Mouse (Mus musculus): Measurements from ENCODE around the gene Gstt4. TPM values are rescaled to one million over a fixed set of nuclear protein-coding genes. Genes with fewer than 3 reads are reported as not detected.

Gstt4 gene
- polyA plus RNA-seq, 1 experiment from 2014 or later = not detected

- Histone ChIP-seq H3K36me3 (replicated peaks; ENCODE audit: insufficient read depth, low read length) (peaks cover 14% of the 10 kb centered on the region), H3K4me2 (ENCODE audit: low read depth, low read length) (no peak overlapping the region), H3K9me3 (ENCODE audit: low read length) (no peaks in the 10 kb centered on the region), H3K27me3 (ENCODE audit: insufficient read depth, low read length) (no peaks in the 10 kb centered on the region), H3K4me3 (ENCODE audit: low read depth, low read length) (no peak overlapping the region), H3K27ac (ENCODE audit: low read depth) (no peak overlapping the region), H3K9ac (replicated peaks) (no peak overlapping the region), H3K4me1 (ENCODE audit: insufficient read depth) (peaks cover 30% of the 10 kb centered on the region)
- no peak for DNase-seq
- no peak for ATAC-seq
- TF ChIP-seq EP300 (IDR thresholded peaks at IDR 0.05; ENCODE audit: low read depth) (no peak), CTCF (IDR thresholded peaks at IDR 0.05; ENCODE audit: low read depth) (no peak)
- WGBS (ENCODE audit: insufficient replicate concordance) = 67% methylated on average over 3 of the region's 3 CpGs
Observed at GRCm38 (mm10) chr10:75856976-75857375, 34.6 kb upstream of the Gstt4 start.

DNA sequence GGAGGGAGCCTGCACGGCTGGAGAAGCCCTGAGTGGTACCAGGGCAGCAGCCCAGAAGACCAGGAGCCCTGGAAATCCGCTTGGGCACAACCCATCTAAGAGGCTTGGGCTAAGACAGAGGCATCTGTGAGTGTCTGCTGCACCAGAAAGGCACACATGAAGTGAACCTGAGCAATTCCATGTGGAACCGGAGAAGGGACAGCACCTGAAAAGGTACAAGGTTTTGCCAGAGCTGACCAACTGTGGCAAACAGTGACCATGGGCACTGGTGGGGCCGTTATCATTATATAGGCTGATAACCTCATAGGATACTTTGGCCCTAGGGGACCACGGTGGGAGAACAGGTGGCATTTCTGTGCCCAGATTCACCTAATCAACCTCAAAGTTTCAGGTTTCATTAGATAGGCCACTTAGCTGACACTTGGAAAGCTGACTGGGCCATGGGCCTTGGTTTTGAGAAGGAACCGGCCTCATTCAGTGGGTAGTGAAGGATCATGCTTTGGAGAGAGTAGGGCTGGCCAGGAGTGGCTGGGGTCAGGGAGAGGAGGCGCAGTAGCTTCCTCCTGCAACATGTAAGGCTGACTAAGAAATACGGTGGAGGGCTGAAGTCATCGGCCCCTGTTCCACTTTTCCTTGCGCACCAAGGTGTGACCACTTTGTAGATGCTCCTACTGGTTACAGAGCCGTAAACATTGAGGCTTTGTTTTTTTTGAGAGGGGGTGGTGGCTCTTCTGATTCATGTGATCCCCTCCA lies 34.0 kb upstream of the Gstt4 start:
- peaks cover 29% of the 10 kb centered on the region for H3K4me1 ChIP-seq (ENCODE audit: insufficient read depth)
- H3K27me3 ChIP-seq (ENCODE audit: insufficient read depth, low read length) = no peaks in the 10 kb centered on the region
- 84% methylated on average over 11 of the region's 11 CpGs for WGBS (ENCODE audit: insufficient replicate concordance)
- no peak for TF ChIP-seq EP300 (IDR thresholded peaks at IDR 0.05; ENCODE audit: low read depth)
- no peak for TF ChIP-seq CTCF (IDR thresholded peaks at IDR 0.05; ENCODE audit: low read depth)
- DNase-seq (no peak), ATAC-seq (no peak)
- no peak overlapping the region for H3K4me3 ChIP-seq (ENCODE audit: low read depth, low read length)
- H3K9ac ChIP-seq (replicated peaks) = no peak overlapping the region
- no peaks in the 10 kb centered on the region for H3K9me3 ChIP-seq (ENCODE audit: low read length)
- H3K36me3 ChIP-seq (replicated peaks; ENCODE audit: insufficient read depth, low read length) = peaks cover 14% of the 10 kb centered on the region
- H3K27ac ChIP-seq (ENCODE audit: low read depth) = no peak overlapping the region
- H3K4me2 ChIP-seq (ENCODE audit: low read depth, low read length) = no peak overlapping the region

GRCm38 (mm10) chr10:75855416-75855981 lies 33.2 kb upstream of the Gstt4 start:
- ATAC-seq (no peak), DNase-seq (no peak)
- no peak overlapping the region for H3K4me2 ChIP-seq (ENCODE audit: low read depth, low read length)
- no peaks in the 10 kb centered on the region for H3K9me3 ChIP-seq (ENCODE audit: low read length)
- no peak overlapping the region for H3K9ac ChIP-seq (replicated peaks)
- no peaks in the 10 kb centered on the region for H3K27me3 ChIP-seq (ENCODE audit: insufficient read depth, low read length)
- peaks cover 14% of the 10 kb centered on the region for H3K36me3 ChIP-seq (replicated peaks; ENCODE audit: insufficient read depth, low read length)
- H3K27ac ChIP-seq (ENCODE audit: low read depth) = no peak overlapping the region
- peaks cover 21% of the 10 kb centered on the region for H3K4me1 ChIP-seq (ENCODE audit: insufficient read depth)
- WGBS (ENCODE audit: insufficient replicate concordance) = 86% methylated on average over 15 of the region's 15 CpGs
- no peak overlapping the region for H3K4me3 ChIP-seq (ENCODE audit: low read depth, low read length)
- TF ChIP-seq CTCF (IDR thresholded peaks at IDR 0.05; ENCODE audit: low read depth) (no peak), EP300 (IDR thresholded peaks at IDR 0.05; ENCODE audit: low read depth) (no peak)

- DNase-seq (no peak), ATAC-seq (no peak)
- TF ChIP-seq EP300 (IDR thresholded peaks at IDR 0.05; ENCODE audit: low read depth) = no peak
- Histone ChIP-seq H3K4me1 (ENCODE audit: insufficient read depth) (peaks cover 18% of the 10 kb centered on the region), H3K9ac (replicated peaks) (no peak overlapping the region), H3K4me3 (ENCODE audit: low read depth, low read length) (no peak overlapping the region), H3K27me3 (ENCODE audit: insufficient read depth, low read length) (no peaks in the 10 kb centered on the region), H3K36me3 (replicated peaks; ENCODE audit: insufficient read depth, low read length) (peaks cover 14% of the 10 kb centered on the region), H3K27ac (ENCODE audit: low read depth) (no peak overlapping the region), H3K9me3 (ENCODE audit: low read length) (no peaks in the 10 kb centered on the region), H3K4me2 (ENCODE audit: low read depth, low read length) (no peak overlapping the region)
- 72% methylated on average over 6 of the region's 6 CpGs for WGBS (ENCODE audit: insufficient replicate concordance)
Observed at GRCm38 (mm10) chr10:75854791-75855190, 32.4 kb upstream of the Gstt4 start.

DNA sequence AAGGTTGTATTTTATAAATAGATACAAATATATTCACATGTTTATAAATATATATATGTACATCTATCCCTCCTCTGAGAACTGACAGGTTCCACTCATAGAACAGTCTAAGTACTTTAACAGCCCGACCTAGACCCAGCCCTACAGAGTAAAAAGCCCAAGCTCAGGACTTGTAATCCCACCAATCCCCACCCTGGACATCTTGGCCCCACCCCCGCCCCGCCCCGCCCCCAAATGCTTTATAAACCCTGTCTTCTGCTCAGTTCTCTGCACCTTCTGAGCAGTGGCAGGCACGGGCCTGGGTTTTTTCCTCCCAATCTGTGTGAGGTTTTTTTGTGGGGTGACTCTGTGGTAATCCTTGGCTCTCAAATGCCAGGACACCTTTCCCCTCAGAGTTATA lies 31.8 kb upstream of the Gstt4 start:
- Histone ChIP-seq H3K4me2 (ENCODE audit: low read depth, low read length) (no peak overlapping the region), H3K4me1 (ENCODE audit: insufficient read depth) (peaks cover 16% of the 10 kb centered on the region), H3K27me3 (ENCODE audit: insufficient read depth, low read length) (no peaks in the 10 kb centered on the region), H3K27ac (ENCODE audit: low read depth) (no peak overlapping the region), H3K9me3 (ENCODE audit: low read length) (no peaks in the 10 kb centered on the region), H3K4me3 (ENCODE audit: low read depth, low read length) (no peak overlapping the region), H3K9ac (replicated peaks) (no peak overlapping the region), H3K36me3 (replicated peaks; ENCODE audit: insufficient read depth, low read length) (peaks cover 14% of the 10 kb centered on the region)
- TF ChIP-seq EP300 (IDR thresholded peaks at IDR 0.05; ENCODE audit: low read depth) = no peak
- no peak for TF ChIP-seq CTCF (IDR thresholded peaks at IDR 0.05; ENCODE audit: low read depth)
- no peak for DNase-seq
- ATAC-seq = no peak
- WGBS (ENCODE audit: insufficient replicate concordance) = 59% methylated on average over 5 of the region's 5 CpGs

- DNase-seq = peak; percentile 86
- peak; percentile 73 for ATAC-seq
- Histone ChIP-seq H3K36me3 (replicated peaks; ENCODE audit: insufficient read depth, low read length) (peaks cover 10% of the 10 kb centered on the region), H3K4me3 (ENCODE audit: low read depth, low read length) (no peak overlapping the region), H3K9ac (replicated peaks) (no peak overlapping the region), H3K4me2 (ENCODE audit: low read depth, low read length) (no peak overlapping the region), H3K27me3 (ENCODE audit: insufficient read depth, low read length) (no peaks in the 10 kb centered on the region), H3K4me1 (ENCODE audit: insufficient read depth) (peaks cover 9% of the 10 kb centered on the region), H3K27ac (ENCODE audit: low read depth) (no peak overlapping the region), H3K9me3 (ENCODE audit: low read length) (no peaks in the 10 kb centered on the region)
- TF ChIP-seq EP300 (IDR thresholded peaks at IDR 0.05; ENCODE audit: low read depth) (no peak), CTCF (IDR thresholded peaks at IDR 0.05; ENCODE audit: low read depth) (peak; percentile 86)
- 16% methylated on average over 10 of the region's 10 CpGs for WGBS (ENCODE audit: insufficient replicate concordance)
Observed at GRCm38 (mm10) chr10:75853452-75853851, 31.1 kb upstream of the Gstt4 start.

Measured in liver, postnatal 0 days (tissue).